Mouse (Mus musculus) limb, embryonic 15.5 days (tissue): ENCODE results near the gene Galnt10. TPM values are rescaled to one million over a fixed set of nuclear protein-coding genes. Genes with fewer than 3 reads are reported as not detected.
A peak's percentile ranks its signal among the peaks of the same experiment; 100 is the strongest.

ENCODE experiments used
- ATAC-seq: fragments of 200-750 bp; cut with Nextera tagmentation; 2 replicates; pipeline ENCODE4 v1.8.0; 2017; ENCODE audit warnings: low read depth, moderate TSS enrichment; ENCODE audit not compliant: insufficient number of reproducible peaks, low FRiP score, low TSS enrichment
- H3K27ac ChIP-seq: fragments of 300-500 bp; sonication (generic); 2 replicates; pipeline ENCODE4 v1.5.1; 2015; ENCODE audit warnings: moderate library complexity, mild to moderate bottlenecking, inconsistent platforms
- H3K27me3 ChIP-seq: fragments of 300-500 bp; sonication (generic); 2 replicates; pipeline ENCODE4 v1.6.1; 2015; ENCODE audit warnings: inconsistent platforms
- H3K36me3 ChIP-seq: fragments of 300-500 bp; sonication (generic); 2 replicates; pipeline ENCODE4 v1.6.1; 2015; ENCODE audit warnings: inconsistent platforms
- H3K4me1 ChIP-seq: fragments of 300-500 bp; sonication (generic); 2 replicates; pipeline ENCODE4 v1.6.1; 2015; ENCODE audit warnings: inconsistent platforms
- H3K4me2 ChIP-seq: fragments of 300-500 bp; sonication (generic); 2 replicates; pipeline ENCODE4 v1.6.1; 2015; ENCODE audit warnings: mild to moderate bottlenecking, inconsistent platforms
- H3K4me3 ChIP-seq: fragments of 300-500 bp; sonication (generic); 2 replicates; pipeline ENCODE4 v1.5.1; 2015; ENCODE audit warnings: mild to moderate bottlenecking, inconsistent platforms
- H3K9ac ChIP-seq: fragments of 300-500 bp; sonication (generic); 2 replicates; pipeline ENCODE4 v1.6.1; 2015; ENCODE audit warnings: inconsistent platforms
- H3K9me3 ChIP-seq: fragments of 300-500 bp; sonication (generic); 2 replicates; pipeline ENCODE4 v1.6.1; 2016; ENCODE audit warnings: inconsistent platforms
- WGBS: fragments of 180-500 bp; shearing (Covaris S2); methylation state at CpG from one replicate; pipeline ENCODE4 v1.1.7; 2015; 5-methylcytosine and 5-hydroxymethylcytosine counted together
- polyA plus RNA-seq: library from polyadenylated mRNA; unstranded; fragments of >200 nt; fragmentation: Nextera tagmentation; extraction: Ambion mirVana; gene quantifications from 2 replicates; pipeline ENCODE4 v1.2.1, GENCODE M21; 2015

Gene Galnt10
- polyA plus RNA-seq, 1 experiment from 2014 or later, result 36.5 TPM

DNA sequence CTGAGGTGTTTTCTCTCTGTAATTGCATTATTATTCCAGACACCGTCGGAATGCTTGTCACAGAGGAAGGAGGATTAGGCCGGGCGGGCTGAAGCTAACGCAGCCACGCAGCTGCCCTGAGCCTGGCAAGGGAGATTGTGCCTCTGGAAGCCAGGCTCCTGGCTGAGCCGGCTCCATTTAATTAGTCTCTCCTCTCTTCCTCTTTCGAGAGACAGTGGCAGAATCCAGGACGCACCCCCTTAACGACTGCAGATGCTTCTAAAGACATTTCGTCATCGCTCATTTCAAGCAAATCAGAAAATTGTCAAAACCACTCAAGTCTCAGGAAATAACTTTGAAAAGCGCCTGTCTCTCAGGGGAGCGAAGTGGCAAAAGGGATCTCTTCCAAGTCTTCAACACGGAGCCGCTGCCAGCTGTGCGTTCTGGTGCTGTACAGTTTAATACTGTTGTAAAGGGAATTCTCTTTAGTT, 51.0 kb downstream of the Galnt10 start:
- Histone ChIP-seq H3K4me1 (peaks cover 30% of the 10 kb centered on the region), H3K4me3 (no peak overlapping the region), H3K27me3 (no peaks in the 10 kb centered on the region), H3K27ac (peak overlapping the region; percentile 67), H3K36me3 (no peaks in the 10 kb centered on the region), H3K9ac (no peak overlapping the region), H3K4me2 (peak overlapping the region; percentile 15; the same call in 1 of the 2 replicates), H3K9me3 (no peaks in the 10 kb centered on the region)
- ATAC-seq, result no peak
- WGBS, result 14% methylated on average over 17 of the region's 17 CpGs

- peak overlapping the region; percentile 67 for H3K27ac ChIP-seq
- 38% methylated on average over 5 of the region's 5 CpGs for WGBS
- H3K9me3 ChIP-seq, result no peaks in the 10 kb centered on the region
- no peak overlapping the region for H3K9ac ChIP-seq
- H3K4me2 ChIP-seq, result peak overlapping the region; percentile 15; the same call in 1 of the 2 replicates
- H3K4me1 ChIP-seq, result peaks cover 34% of the 10 kb centered on the region
- H3K27me3 ChIP-seq, result no peaks in the 10 kb centered on the region
- no peaks in the 10 kb centered on the region for H3K36me3 ChIP-seq
- no peak overlapping the region for H3K4me3 ChIP-seq
- ATAC-seq, result 0 out of 2 replicates have a peak, but pooled peaks have one; percentile 19
Observed at GRCm38 (mm10) chr11:57696807-57697251, 51.6 kb downstream of the Galnt10 start.

GRCm38 (mm10) chr11:57700114-57700513, 54.9 kb downstream of the Galnt10 start:
- H3K27ac ChIP-seq, result no peak overlapping the region
- no peaks in the 10 kb centered on the region for H3K9me3 ChIP-seq
- no peak overlapping the region for H3K4me2 ChIP-seq
- H3K36me3 ChIP-seq, result peaks cover 6% of the 10 kb centered on the region
- H3K27me3 ChIP-seq, result no peaks in the 10 kb centered on the region
- peaks cover 30% of the 10 kb centered on the region for H3K4me1 ChIP-seq
- no peak overlapping the region for H3K9ac ChIP-seq
- no peak for ATAC-seq
- no peak overlapping the region for H3K4me3 ChIP-seq
- WGBS, result 44% methylated on average over 7 of the region's 7 CpGs

DNA sequence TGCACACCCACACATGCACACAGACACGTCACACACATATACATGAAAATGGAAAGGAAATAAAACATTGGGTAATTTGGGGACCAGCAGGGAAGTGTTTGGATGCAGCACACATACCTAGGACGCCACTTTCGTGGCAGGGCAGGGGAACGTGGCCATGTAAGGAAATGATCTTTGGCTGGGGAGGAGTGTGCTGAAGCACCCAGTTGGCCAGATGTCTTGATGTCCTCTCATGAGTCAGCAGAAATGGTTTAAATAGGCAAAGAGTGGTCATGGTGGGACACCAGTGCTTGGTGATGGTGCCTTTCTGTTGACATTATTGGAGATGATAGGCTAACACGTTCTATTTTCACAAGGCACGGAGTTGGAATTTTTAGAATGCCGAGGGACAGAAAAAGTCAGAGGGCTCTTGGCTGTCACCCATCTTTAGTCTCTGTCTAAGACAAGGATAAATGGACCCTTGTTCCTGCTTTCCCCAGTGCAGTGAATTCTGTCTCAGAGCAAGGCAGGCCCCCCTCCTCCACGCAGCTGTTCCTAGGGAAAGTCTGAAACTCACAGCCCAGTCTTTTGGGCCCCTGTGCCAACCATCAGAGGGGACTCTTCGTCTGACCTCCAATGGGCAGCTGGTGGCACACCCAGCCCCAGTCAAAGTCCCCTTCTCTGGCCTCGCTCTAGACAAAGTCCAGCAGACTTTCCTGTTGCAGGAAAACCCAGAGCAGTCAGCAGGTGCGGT, 56.1 kb downstream of the Galnt10 start:
- WGBS, result 73% methylated on average over 11 of the region's 11 CpGs
- H3K4me1 ChIP-seq, result peaks cover 21% of the 10 kb centered on the region
- H3K9me3 ChIP-seq, result no peaks in the 10 kb centered on the region
- H3K4me2 ChIP-seq, result no peak overlapping the region
- H3K9ac ChIP-seq, result no peak overlapping the region
- H3K27me3 ChIP-seq, result no peaks in the 10 kb centered on the region
- H3K4me3 ChIP-seq, result no peak overlapping the region
- 0 out of 2 replicates have a peak overlapping the region, but pooled peaks have one; percentile 5 for H3K27ac ChIP-seq
- peaks cover 8% of the 10 kb centered on the region for H3K36me3 ChIP-seq
- no peak for ATAC-seq

DNA sequence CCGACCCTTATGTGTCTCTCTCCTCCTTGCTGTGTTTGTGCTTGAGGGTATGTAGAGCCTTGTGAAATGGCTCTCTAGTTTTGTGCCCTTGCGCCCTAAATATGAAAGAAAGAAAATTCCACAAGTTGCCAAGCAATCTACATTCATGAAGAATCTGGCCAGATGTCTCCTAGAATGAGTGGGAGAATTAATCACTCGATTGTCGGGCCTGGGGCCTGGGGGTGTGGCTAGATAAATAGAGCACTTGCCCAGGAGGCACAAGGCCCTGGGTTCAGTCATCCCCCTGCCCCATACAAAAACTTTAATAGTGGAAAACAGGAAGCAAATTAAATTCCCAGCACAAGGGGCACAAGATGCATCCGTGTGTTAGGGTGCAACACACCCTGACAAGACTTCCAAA, 56.7 kb downstream of the Galnt10 start:
- H3K4me2 ChIP-seq, result no peak overlapping the region
- H3K4me3 ChIP-seq, result no peak overlapping the region
- H3K9ac ChIP-seq, result no peak overlapping the region
- no peaks in the 10 kb centered on the region for H3K9me3 ChIP-seq
- ATAC-seq, result no peak
- 0 out of 2 replicates have a peak overlapping the region, but pooled peaks have one; percentile 5 for H3K27ac ChIP-seq
- H3K36me3 ChIP-seq, result peaks cover 8% of the 10 kb centered on the region
- peaks cover 15% of the 10 kb centered on the region for H3K4me1 ChIP-seq
- H3K27me3 ChIP-seq, result no peaks in the 10 kb centered on the region
- WGBS, result 40% methylated on average over 5 of the region's 5 CpGs

DNA sequence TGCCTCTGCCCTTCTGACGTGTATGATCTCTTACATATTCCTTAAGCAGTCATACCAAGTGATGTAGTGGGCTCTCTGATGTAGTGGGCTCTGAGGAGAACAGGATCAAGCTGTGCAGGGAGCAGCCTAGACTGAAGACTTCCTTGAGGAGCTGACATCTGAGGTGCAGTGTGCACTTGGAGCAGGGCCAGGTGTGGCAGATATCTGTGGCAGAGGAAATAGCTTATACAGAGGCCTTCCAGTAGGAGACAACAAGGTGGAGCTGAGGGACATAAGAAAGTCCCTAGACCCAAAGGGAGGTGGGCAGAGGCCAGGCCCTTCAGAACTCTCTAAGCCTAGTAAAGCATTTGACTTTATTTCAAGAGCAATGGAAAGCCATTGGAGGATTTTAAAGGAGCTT, 61.4 kb downstream of the Galnt10 start:
- H3K27ac ChIP-seq, result no peak overlapping the region
- H3K4me2 ChIP-seq, result no peak overlapping the region
- H3K4me1 ChIP-seq, result 0 out of 2 replicates have a peak, but pooled peaks cover 1% of the 10 kb centered on the region
- no peaks in the 10 kb centered on the region for H3K9me3 ChIP-seq
- no peak overlapping the region for H3K4me3 ChIP-seq
- no peak overlapping the region for H3K9ac ChIP-seq
- H3K27me3 ChIP-seq, result no peaks in the 10 kb centered on the region
- 81% methylated on average over 1 of the region's 1 CpGs for WGBS
- ATAC-seq, result no peak
- peaks cover 14% of the 10 kb centered on the region for H3K36me3 ChIP-seq

GRCm38 (mm10) chr11:57707114-57707798, 62.0 kb downstream of the Galnt10 start:
- WGBS, result 94% methylated on average over 5 of the region's 5 CpGs
- H3K4me2 ChIP-seq, result no peak overlapping the region
- no peak overlapping the region for H3K9ac ChIP-seq
- H3K4me1 ChIP-seq, result no peaks in the 10 kb centered on the region
- peaks cover 14% of the 10 kb centered on the region for H3K36me3 ChIP-seq
- no peaks in the 10 kb centered on the region for H3K27me3 ChIP-seq
- no peak overlapping the region for H3K4me3 ChIP-seq
- no peak for ATAC-seq
- no peaks in the 10 kb centered on the region for H3K9me3 ChIP-seq
- H3K27ac ChIP-seq, result no peak overlapping the region

DNA sequence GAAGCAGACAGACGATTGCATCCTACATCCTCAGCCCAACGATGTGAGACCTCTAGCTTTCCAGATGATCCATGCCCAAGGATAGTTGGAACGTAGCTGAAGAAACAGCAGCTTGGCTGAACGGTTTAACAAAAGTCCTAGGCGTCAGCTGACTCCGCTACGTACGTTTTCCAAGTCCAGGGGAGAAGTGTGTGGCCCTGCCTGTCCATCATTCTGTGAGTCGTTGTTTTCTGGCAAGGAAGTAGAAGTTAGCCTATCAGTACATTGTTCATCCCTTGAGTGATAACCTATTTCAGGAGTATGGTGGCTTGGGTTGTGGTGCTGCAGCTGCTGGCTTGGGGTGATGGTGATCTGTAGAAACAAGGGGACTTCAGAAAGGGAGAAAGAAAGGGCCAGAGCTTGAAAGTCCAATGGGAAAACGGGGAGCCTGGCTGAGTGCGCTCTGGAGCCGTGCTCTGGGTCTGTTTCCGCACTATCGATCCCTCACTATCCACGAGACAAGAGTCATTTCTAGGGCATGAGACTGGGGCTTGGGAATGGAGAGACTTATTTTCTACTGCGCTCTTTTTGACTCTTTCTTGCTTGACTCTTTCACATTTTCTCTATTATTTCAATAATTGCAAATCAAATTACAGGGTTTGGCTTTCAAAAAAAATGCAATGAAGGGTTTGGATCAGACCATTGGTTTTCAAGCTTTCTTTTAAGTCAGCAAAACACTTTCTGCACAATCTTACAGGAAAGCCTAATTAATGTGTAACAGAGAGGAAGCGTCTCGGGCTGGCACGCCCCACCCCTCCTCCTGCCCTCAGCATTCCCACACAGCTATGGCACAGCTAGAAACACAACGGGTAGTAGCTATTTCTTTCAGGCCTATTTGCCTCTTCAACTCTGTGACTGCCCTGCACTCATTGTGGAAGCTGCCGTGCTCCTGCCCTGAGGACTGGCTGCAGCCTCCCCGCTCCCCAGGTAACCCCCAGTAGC, 63.2 kb downstream of the Galnt10 start:
- ATAC-seq, result no peak
- peak overlapping the region; percentile 54 for H3K27ac ChIP-seq
- H3K4me3 ChIP-seq, result no peak overlapping the region
- H3K4me2 ChIP-seq, result no peak overlapping the region
- peaks cover 14% of the 10 kb centered on the region for H3K36me3 ChIP-seq
- no peak overlapping the region for H3K9ac ChIP-seq
- no peaks in the 10 kb centered on the region for H3K9me3 ChIP-seq
- no peaks in the 10 kb centered on the region for H3K27me3 ChIP-seq
- H3K4me1 ChIP-seq, result no peaks in the 10 kb centered on the region
- 81% methylated on average over 22 of the region's 22 CpGs for WGBS

DNA sequence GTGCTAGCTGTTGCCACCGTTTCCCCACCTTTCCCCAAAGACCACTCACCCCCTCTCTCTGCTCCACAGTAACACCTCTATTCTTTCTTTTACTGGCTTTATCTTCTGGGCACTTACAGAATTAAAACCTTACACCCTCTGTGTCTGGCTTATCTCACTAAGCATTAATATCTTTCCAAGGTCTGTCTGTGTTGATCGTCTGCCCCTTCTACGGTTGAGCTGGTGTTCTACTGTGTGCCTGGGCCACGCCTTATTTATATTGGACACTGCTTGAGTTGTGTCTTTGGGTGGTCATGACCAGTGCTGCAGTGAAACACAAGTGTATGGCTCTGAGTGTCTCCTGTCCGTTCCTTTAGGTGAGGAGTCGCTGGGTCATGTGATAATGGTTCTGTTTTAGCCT, 68.7 kb downstream of the Galnt10 start:
- ATAC-seq, result no peak
- WGBS, result 80% methylated on average over 6 of the region's 6 CpGs
- Histone ChIP-seq H3K9me3 (no peaks in the 10 kb centered on the region), H3K4me1 (no peaks in the 10 kb centered on the region; the same call in 1 of the 2 replicates), H3K9ac (no peak overlapping the region), H3K4me2 (no peak overlapping the region), H3K36me3 (peaks cover 6% of the 10 kb centered on the region), H3K4me3 (no peak overlapping the region), H3K27ac (no peak overlapping the region), H3K27me3 (no peaks in the 10 kb centered on the region)

GRCm38 (mm10) chr11:57716721-57717120, 71.5 kb downstream of the Galnt10 start:
- Histone ChIP-seq H3K4me1 (peaks cover 11% of the 10 kb centered on the region), H3K4me3 (no peak overlapping the region), H3K4me2 (no peak overlapping the region), H3K27ac (no peak overlapping the region), H3K9me3 (no peaks in the 10 kb centered on the region), H3K9ac (no peak overlapping the region), H3K27me3 (no peaks in the 10 kb centered on the region), H3K36me3 (no peaks in the 10 kb centered on the region)
- 69% methylated on average over 3 of the region's 3 CpGs for WGBS
- no peak for ATAC-seq

DNA sequence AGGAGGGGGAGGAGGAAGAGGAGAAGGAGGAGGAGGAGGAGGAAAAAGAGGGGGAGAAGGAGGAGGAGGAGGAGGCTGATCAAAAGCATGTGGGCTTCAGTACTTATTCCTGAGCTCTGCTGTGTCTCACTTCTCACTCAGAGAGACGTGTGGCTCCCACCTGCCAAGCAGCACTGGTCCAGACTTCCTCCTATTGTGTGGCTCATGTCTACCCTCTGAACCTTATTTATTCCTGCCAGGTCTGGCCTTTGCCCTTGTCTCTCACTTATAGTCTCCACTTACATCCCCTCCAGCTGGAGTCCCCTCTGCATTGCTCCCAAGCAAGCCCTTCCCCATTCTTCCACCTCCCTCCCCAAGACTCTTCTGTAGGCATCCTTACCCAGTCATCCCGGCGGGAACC, 72.2 kb downstream of the Galnt10 start:
- Histone ChIP-seq H3K4me2 (no peak overlapping the region), H3K27ac (no peak overlapping the region), H3K9ac (no peak overlapping the region), H3K4me1 (peaks cover 11% of the 10 kb centered on the region), H3K36me3 (no peaks in the 10 kb centered on the region), H3K27me3 (no peaks in the 10 kb centered on the region), H3K4me3 (no peak overlapping the region), H3K9me3 (no peaks in the 10 kb centered on the region)
- WGBS, result 55% methylated on average over 3 of the region's 3 CpGs
- ATAC-seq, result no peak
